Mouse (Mus musculus): ENCODE measurements around the gene Hivep3. TPM values are rescaled to one million over a fixed set of nuclear protein-coding genes. Genes with fewer than 3 reads are reported as not detected.
A peak's percentile ranks its signal among the peaks of the same experiment; 100 is the strongest.

Hivep3 gene
- polyA plus RNA-seq, 1 experiment from 2014 or later = 21.0 TPM

DNA sequence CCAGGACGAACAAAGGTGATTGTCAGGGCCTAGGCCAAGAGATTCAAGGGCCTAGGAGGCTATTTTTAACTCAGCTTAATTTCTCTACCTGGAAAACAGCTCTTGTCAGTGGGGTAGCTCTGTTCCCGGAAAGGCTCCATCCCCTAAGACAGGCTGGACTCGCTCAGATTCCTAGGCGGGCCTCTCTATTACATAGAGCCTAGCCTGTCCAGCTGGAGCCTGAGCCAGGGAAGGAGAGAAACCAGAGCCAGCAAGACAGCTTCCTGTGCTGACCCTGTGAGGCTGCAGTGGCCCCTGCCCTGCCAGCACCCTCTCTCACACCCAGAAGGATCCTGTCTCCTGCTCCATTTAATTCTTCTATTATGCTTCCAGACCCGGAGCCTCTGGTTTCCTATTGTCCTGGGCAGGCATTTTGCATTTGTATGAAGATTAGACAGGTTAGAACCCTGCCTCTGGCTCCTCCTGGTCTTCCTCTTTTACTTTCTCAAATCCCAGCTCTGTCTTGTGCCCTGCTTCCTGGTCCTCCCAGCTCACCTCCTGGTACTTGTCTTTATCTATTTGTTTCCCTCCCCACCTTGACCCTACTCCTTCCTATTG is 425.2 kb downstream of the Hivep3 start:
- H3K36me3 ChIP-seq = no peaks in the 10 kb centered on the region
- no peak overlapping the region for H3K4me2 ChIP-seq
- no peak overlapping the region for H3K27ac ChIP-seq (replicated peaks)
- no peak for ATAC-seq (ENCODE audit: low FRiP score)
- peaks cover 5% of the 10 kb centered on the region; the same call in 1 of the 2 replicates for H3K27me3 ChIP-seq (replicated peaks)
- H3K9ac ChIP-seq (replicated peaks) = no peak overlapping the region
- 51% methylated on average over 5 of the region's 5 CpGs for WGBS
- no peaks in the 10 kb centered on the region for H3K9me3 ChIP-seq (replicated peaks)
- H3K4me3 ChIP-seq (replicated peaks) = no peak overlapping the region
- peaks cover 15% of the 10 kb centered on the region for H3K4me1 ChIP-seq

DNA sequence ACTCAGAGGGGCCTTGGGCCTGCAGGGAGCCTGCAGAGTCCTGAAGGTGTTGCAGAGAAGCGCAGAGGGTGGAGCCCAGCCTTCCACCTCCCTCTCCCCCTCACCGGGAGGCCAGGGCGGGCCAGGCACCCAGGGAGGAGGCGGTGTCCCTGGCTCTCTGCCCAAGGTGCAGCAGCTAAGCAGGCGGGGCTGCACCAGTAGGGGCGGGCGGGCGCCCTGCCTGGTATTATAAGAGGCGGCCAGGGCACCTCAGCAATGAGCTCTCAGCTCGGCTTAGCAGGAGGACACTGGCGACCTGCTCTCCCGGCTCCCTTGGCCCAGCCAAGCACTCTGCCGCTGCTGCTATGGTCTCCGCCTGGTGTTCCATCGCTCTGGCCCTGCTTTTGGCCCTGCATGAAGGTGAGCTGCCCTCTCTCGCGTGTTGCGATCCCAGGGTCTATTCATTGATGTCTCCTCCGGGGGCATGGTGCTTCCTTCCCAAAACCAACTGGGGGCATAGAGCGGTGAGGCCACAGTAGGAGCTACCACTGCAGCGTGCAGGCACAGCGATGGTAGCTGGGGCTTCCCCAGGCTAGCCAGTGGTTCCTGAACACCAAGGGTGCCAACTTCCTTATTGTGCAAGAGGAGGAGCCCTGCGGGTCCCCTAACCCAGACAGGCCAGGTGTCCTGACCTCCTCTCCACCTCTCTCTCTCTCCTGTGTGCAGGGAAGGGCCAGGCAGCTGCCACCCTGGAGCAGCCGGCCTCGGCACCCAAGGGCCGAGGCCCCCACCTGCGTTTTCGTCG is 427.8 kb downstream of the Hivep3 start, which contains the start of gene Edn2:
TSS of gene Edn2 (plus strand) at position 41 of the 784 bp plus-strand sequence.
- H3K27me3 ChIP-seq (replicated peaks) = peaks cover 5% of the 10 kb centered on the region; the same call in 1 of the 2 replicates
- H3K27ac ChIP-seq (replicated peaks) = no peak within 1 kb of the TSS
- no peak within 1 kb of the TSS for H3K9ac ChIP-seq (replicated peaks)
- H3K36me3 ChIP-seq = no peaks in the 10 kb centered on the region
- no peaks in the 10 kb centered on the region for H3K9me3 ChIP-seq (replicated peaks)
- no peak for ATAC-seq (ENCODE audit: low FRiP score)
- peaks cover 15% of the 10 kb centered on the region for H3K4me1 ChIP-seq
- WGBS = 50% methylated on average over 29 of the region's 29 CpGs
- H3K4me2 ChIP-seq = no peak within 1 kb of the TSS; the same call in 1 of the 2 replicates
- no peak within 1 kb of the TSS for H3K4me3 ChIP-seq (replicated peaks)

DNA sequence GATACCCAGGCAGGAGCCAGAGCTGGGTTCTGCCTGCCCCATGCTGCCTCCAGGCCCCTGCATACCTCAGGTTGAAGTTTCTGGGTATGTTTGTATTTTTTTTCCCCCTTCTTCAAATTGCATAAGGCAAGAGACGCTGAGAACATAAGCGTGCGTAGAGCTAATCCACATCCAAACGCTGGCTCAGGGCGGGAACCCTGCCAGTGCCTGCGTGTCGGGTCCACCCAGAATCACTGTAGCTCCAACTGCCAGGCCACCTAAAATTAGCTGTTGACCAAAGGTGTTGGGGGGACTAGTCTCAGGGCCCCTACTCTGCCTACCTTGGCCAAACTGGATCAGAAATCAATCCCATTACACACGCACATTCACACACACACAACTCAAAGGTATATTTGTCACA is 429.0 kb downstream of the Hivep3 start:
- no peak for ATAC-seq (ENCODE audit: low FRiP score)
- H3K4me2 ChIP-seq = no peak overlapping the region
- 91% methylated on average over 8 of the region's 8 CpGs for WGBS

DNA sequence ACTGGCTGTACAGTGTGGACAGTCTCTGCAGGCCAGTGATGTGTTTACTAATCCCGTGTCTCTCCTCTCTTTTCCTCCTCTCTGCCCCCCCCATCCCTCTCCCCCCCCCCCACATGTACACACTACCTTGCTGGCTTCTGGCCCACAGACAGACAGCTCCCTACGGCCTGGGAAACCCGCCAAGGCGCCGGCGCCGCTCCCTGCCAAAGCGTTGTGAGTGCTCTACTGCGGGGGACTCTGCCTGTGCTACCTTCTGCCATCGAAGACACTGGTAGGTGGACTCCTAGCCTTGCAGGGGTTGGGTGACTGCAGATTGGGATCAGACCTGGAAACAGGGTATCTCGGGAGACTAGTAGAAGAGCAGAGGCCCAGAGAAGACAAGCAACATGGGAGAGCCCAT is 429.7 kb downstream of the Hivep3 start:
- H3K4me1 ChIP-seq = peaks cover 15% of the 10 kb centered on the region

More for the DNA sequence above, 429.0 kb downstream of the Hivep3 start:
- peaks cover 15% of the 10 kb centered on the region for H3K4me1 ChIP-seq
- H3K9me3 ChIP-seq (replicated peaks) = no peaks in the 10 kb centered on the region
- no peak overlapping the region for H3K9ac ChIP-seq (replicated peaks)
- no peak overlapping the region for H3K27ac ChIP-seq (replicated peaks)
- no peaks in the 10 kb centered on the region for H3K36me3 ChIP-seq
- H3K4me3 ChIP-seq (replicated peaks) = no peak overlapping the region
- H3K27me3 ChIP-seq (replicated peaks) = peaks cover 5% of the 10 kb centered on the region; the same call in 1 of the 2 replicates

DNA sequence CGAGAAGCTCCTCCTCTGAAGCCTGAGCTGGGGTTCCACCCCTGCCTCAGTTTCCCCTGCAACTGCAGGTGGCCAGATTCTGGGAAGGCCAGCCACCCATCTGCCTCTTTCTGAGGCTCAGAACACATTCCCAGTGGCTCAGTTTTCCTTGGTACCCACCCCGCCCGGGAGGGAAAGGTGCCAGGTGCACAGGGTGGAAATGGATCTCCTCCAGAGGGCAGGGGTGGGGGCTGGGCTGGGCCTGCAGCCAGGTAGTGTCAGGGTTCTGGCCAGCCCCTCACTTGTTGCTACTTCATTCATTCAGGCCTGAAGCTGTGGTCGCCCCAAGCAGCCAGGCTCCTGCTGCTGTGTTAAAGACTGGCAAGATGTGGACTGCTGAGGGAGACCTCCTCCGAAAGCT is 430.7 kb downstream of the Hivep3 start:
- Histone ChIP-seq H3K27me3 (replicated peaks) (peaks cover 5% of the 10 kb centered on the region; the same call in 1 of the 2 replicates), H3K4me3 (replicated peaks) (no peak overlapping the region), H3K36me3 (no peaks in the 10 kb centered on the region), H3K27ac (replicated peaks) (no peak overlapping the region), H3K9ac (replicated peaks) (no peak overlapping the region), H3K4me1 (peaks cover 15% of the 10 kb centered on the region), H3K4me2 (no peak overlapping the region), H3K9me3 (replicated peaks) (no peaks in the 10 kb centered on the region)
- 74% methylated on average over 5 of the region's 5 CpGs for WGBS
- no peak for ATAC-seq (ENCODE audit: low FRiP score)

More for the DNA sequence above, 429.7 kb downstream of the Hivep3 start:
- H3K4me2 ChIP-seq = no peak overlapping the region
- no peak overlapping the region for H3K4me3 ChIP-seq (replicated peaks)
- WGBS = 69% methylated on average over 11 of the region's 11 CpGs
- no peak overlapping the region for H3K27ac ChIP-seq (replicated peaks)
- no peaks in the 10 kb centered on the region for H3K9me3 ChIP-seq (replicated peaks)
- H3K9ac ChIP-seq (replicated peaks) = no peak overlapping the region
- peaks cover 5% of the 10 kb centered on the region; the same call in 1 of the 2 replicates for H3K27me3 ChIP-seq (replicated peaks)
- no peaks in the 10 kb centered on the region for H3K36me3 ChIP-seq
- no peak for ATAC-seq (ENCODE audit: low FRiP score)

DNA sequence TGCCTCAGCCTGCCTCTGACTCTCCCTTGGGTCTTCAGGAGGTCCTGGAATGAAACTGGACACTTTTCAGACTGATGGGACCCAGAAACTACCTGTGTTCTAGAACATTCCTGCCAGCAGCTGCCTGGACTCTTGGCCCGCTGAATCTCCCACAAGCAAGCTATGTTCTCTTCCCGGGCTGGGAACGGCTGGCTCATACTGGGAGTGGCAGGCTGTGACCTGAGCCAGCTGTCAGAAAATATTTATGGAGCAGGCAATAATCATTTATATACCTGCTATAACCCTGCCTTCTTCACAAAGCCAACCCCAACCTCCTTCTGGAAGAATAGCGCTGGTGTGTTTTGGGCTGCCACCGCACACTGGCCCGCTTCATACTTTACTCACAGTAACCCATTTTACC is 434.2 kb downstream of the Hivep3 start:
- no peak overlapping the region for H3K9ac ChIP-seq (replicated peaks)
- H3K27me3 ChIP-seq (replicated peaks) = no peaks in the 10 kb centered on the region
- H3K36me3 ChIP-seq = no peaks in the 10 kb centered on the region
- ATAC-seq (ENCODE audit: low FRiP score) = no peak
- H3K9me3 ChIP-seq (replicated peaks) = no peaks in the 10 kb centered on the region
- H3K27ac ChIP-seq (replicated peaks) = no peak overlapping the region
- 76% methylated on average over 6 of the region's 6 CpGs for WGBS
- peaks cover 15% of the 10 kb centered on the region for H3K4me1 ChIP-seq
- H3K4me2 ChIP-seq = no peak overlapping the region
- no peak overlapping the region for H3K4me3 ChIP-seq (replicated peaks)

DNA sequence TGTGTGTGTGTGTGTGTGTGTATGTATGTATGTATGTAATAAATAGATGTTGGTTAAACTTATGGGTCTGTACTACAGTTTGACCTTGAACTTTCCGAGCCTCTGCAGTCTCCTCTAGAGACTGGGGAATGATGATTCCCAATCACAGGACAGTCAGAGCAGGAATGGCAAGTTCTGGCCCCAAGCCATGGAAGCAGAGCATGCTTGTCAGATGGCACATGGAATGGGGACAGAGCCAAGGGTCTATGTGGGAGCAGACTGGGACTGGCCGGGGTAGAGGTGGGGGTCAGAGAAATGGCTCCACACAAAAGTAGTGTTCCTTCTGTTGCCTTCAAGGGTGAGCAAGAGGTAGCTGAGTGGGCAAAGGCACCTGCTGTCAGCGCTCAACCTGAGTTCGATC is 434.8 kb downstream of the Hivep3 start:
- Histone ChIP-seq H3K9me3 (replicated peaks) (no peaks in the 10 kb centered on the region), H3K4me1 (peaks cover 11% of the 10 kb centered on the region), H3K4me3 (replicated peaks) (no peak overlapping the region), H3K36me3 (no peaks in the 10 kb centered on the region), H3K27ac (replicated peaks) (no peak overlapping the region), H3K4me2 (no peak overlapping the region), H3K9ac (replicated peaks) (no peak overlapping the region), H3K27me3 (replicated peaks) (no peaks in the 10 kb centered on the region)
- ATAC-seq (ENCODE audit: low FRiP score) = no peak
- 89% methylated on average over 4 of the region's 4 CpGs for WGBS

DNA sequence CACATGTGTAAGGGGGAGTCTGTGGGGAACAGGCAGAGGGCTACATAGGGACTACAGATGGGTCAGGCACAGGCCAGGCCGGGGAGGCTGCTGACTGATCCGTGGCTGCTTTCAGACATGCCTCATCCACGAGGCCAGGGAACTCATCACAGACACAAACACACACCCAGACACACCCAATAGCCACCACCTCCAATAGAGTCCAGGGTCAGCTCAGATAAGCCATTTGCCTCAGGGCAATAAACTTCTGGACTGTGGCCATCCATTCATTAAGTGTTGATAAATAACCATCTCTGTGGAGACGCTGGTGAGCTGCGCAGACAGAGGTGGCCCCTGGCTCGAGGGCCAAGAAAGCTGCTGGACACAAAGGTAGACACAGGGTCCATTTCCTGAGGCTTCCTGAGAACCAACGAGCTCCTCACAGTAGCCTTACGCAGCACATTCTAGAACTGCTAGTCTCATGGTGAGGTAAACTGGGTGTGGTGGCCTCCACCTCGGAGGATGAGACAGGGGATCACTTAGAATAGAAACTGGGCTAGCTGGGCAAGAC is 436.9 kb downstream of the Hivep3 start:
- WGBS = 46% methylated on average over 9 of the region's 9 CpGs
- Histone ChIP-seq H3K36me3 (no peaks in the 10 kb centered on the region), H3K27ac (replicated peaks) (no peak overlapping the region), H3K4me3 (replicated peaks) (no peak overlapping the region), H3K4me1 (peaks cover 8% of the 10 kb centered on the region), H3K27me3 (replicated peaks) (no peaks in the 10 kb centered on the region), H3K9ac (replicated peaks) (no peak overlapping the region), H3K4me2 (no peak overlapping the region), H3K9me3 (replicated peaks) (no peaks in the 10 kb centered on the region)
- no peak for ATAC-seq (ENCODE audit: low FRiP score)

DNA sequence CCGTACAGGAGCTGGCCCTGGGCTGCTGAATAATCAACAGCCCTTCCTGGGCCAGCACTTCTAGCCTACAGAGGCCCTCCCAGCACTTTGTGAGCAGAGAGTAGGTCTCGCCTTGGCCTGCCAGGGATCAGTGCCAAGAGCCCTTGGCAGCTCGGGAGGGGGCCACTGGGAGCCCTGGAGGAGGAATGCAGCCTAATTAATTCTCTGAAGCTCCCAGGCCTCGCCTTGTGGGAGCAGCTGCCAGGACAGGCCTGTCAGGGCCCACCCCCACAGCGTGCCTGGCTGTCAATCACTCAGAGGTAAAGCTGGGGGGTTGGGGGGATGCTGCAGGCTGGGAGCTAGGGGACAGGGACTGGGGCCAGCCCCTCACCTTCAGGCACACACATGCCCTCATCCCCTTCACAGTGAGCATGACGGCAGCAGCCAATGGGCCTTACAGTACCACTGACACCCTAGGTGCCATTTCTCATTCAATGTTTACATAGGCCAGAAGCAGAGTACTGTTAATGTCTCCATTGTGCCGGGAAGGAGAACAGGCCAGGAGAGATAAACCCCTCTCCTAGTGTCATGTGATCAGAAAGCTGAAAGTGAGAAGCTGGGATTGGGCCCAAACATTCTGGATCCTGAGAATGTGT is 438.6 kb downstream of the Hivep3 start:
- Histone ChIP-seq H3K9me3 (replicated peaks) (no peaks in the 10 kb centered on the region), H3K4me2 (no peak overlapping the region), H3K4me3 (replicated peaks) (no peak overlapping the region), H3K9ac (replicated peaks) (no peak overlapping the region), H3K4me1 (peaks cover 8% of the 10 kb centered on the region), H3K36me3 (no peaks in the 10 kb centered on the region), H3K27ac (replicated peaks) (0 out of 2 replicates have a peak overlapping the region, but pooled peaks have one; percentile 6), H3K27me3 (replicated peaks) (no peaks in the 10 kb centered on the region)
- ATAC-seq (ENCODE audit: low FRiP score) = peak; percentile 81
- WGBS = 15% methylated on average over 7 of the region's 7 CpGs

DNA sequence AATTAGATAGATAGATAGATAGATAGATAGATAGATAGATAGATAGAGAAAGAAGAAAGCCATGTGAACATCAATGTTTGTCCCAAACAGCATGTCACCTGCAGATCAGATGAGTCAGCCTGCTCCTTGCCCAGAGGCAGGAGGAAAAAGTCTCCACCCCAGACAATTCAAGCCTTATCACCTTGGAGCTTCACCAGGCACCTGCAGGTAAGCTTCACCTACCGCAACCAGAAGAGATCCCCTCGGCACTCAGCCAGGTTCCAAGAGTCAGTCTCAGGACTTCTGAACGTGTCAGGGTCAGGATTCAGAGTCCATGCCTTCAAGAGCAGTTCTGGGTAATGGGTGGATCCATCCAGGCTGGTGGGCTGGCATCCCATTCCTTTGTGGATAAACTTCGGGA is 445.5 kb downstream of the Hivep3 start:
- H3K9ac ChIP-seq (replicated peaks) = no peak overlapping the region
- WGBS = 86% methylated on average over 4 of the region's 4 CpGs
- H3K4me3 ChIP-seq (replicated peaks) = no peak overlapping the region
- H3K4me2 ChIP-seq = no peak overlapping the region
- no peaks in the 10 kb centered on the region for H3K36me3 ChIP-seq
- H3K27ac ChIP-seq (replicated peaks) = no peak overlapping the region
- ATAC-seq (ENCODE audit: low FRiP score) = no peak
- 0 out of 2 replicates have a peak, but pooled peaks cover 3% of the 10 kb centered on the region for H3K27me3 ChIP-seq (replicated peaks)
- H3K9me3 ChIP-seq (replicated peaks) = no peaks in the 10 kb centered on the region
- H3K4me1 ChIP-seq = no peaks in the 10 kb centered on the region

DNA sequence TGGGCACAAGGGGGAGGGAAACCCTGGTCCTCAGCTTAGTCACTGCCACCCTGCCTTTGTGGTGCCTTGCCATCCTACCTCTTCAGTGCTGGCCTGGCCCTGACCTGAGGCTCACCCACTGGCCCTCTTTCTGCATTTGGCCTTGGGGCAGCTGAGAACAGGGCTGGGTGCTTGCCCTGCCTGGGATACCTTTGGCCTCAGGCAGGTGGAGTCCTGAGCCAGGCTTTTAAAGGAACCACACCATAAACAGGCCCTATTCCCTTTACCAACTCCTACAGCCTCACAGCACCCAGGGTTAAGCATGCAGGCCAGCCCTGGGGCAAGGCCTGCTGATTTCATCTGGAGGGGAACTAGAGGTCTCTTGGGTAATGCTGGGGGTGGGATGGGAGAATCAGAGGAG is 447.0 kb downstream of the Hivep3 start:
- no peaks in the 10 kb centered on the region for H3K36me3 ChIP-seq
- no peak for ATAC-seq (ENCODE audit: low FRiP score)
- no peak overlapping the region for H3K4me3 ChIP-seq (replicated peaks)
- H3K4me1 ChIP-seq = no peaks in the 10 kb centered on the region
- H3K27me3 ChIP-seq (replicated peaks) = 0 out of 2 replicates have a peak, but pooled peaks cover 3% of the 10 kb centered on the region
- no peak overlapping the region for H3K9ac ChIP-seq (replicated peaks)
- H3K9me3 ChIP-seq (replicated peaks) = no peaks in the 10 kb centered on the region
- no peak overlapping the region for H3K4me2 ChIP-seq
- no peak overlapping the region for H3K27ac ChIP-seq (replicated peaks)
